Mouse (Mus musculus): ENCODE measurements around the gene Srpk3. TPM values are rescaled to one million over a fixed set of nuclear protein-coding genes. Genes with fewer than 3 reads are reported as not detected.

Srpk3 gene
- polyA plus RNA-seq, 1 experiment from 2014 or later, result 1.2 TPM

DNA sequence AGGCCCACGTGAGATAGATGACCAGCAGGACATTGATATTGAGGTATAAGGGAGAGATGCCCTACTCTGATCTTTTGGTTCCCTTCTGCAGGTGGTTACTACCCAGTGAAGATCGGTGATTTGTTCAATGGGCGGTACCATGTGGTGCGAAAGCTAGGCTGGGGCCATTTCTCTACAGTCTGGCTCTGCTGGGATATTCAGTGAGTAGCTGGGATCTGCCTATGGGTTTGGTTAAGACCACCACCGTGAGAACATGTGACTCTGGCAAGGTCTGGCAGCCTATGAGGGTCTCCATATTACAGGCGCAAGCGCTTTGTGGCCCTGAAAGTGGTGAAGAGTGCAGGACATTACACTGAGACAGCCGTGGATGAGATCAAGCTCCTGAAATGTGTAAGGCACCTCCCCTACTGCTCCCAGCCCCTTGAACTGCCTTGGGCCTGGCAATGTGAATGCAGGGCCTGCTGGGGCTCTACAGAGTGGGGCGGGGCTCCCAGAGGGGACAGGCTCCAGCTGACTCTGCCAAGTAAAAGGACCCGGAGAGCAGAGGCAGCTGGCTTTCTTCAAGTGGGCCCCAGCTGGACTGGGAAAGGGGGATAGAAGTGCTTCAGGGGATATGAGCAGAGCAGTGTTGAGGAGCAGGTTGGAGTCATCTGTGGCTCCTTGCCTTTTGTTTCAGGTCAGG, 738 bp downstream of the Srpk3 start:
- H3K27me3 ChIP-seq (replicated peaks), result peaks cover 14% of the 10 kb centered on the region; the same call in 1 of the 2 replicates
- H3K4me2 ChIP-seq, result no peak overlapping the region
- no peak overlapping the region for H3K9ac ChIP-seq
- WGBS (ENCODE audit: insufficient replicate concordance), result 63% methylated on average over 10 of the region's 10 CpGs
- H3K36me3 ChIP-seq, result peaks cover 34% of the 10 kb centered on the region
- no peak overlapping the region for H3K4me3 ChIP-seq
- H3K4me1 ChIP-seq, result no peaks in the 10 kb centered on the region
- no peaks in the 10 kb centered on the region for H3K9me3 ChIP-seq (replicated peaks)
- ATAC-seq, result peak; percentile 10; the same call in 1 of the 2 replicates
- H3K27ac ChIP-seq, result no peak overlapping the region

DNA sequence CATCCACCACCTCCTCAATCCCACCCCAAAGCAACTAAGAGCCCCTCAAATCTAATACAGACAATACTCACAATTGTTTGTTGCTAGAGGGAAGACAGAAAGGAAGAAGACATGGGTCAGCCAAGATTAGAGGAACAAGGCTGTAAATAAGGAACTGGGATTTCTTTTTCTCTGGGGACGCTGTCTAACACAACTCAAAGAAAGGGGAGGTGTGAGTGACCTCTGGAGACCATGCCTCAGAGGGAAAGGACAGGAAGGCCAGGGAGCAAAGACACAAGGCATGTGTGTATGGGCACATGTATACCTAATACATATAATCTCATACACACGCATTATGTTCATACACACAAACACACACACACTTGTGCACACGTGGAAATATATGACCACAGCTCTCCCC, 8.0 kb downstream of the Srpk3 start:
- Histone ChIP-seq H3K4me1 (peaks cover 19% of the 10 kb centered on the region), H3K9ac (no peak overlapping the region), H3K36me3 (peaks cover 53% of the 10 kb centered on the region), H3K4me3 (no peak overlapping the region), H3K27ac (no peak overlapping the region), H3K9me3 (replicated peaks) (no peaks in the 10 kb centered on the region), H3K27me3 (replicated peaks) (peaks cover 8% of the 10 kb centered on the region), H3K4me2 (no peak overlapping the region)
- ATAC-seq, result no peak
- 73% methylated on average over 3 of the region's 3 CpGs for WGBS (ENCODE audit: insufficient replicate concordance)

- H3K4me3 ChIP-seq, result peak overlapping the region; percentile 71
- peaks cover 41% of the 10 kb centered on the region for H3K36me3 ChIP-seq
- H3K4me2 ChIP-seq, result peak overlapping the region; percentile 75
- peak overlapping the region; percentile 93 for H3K27ac ChIP-seq
- H3K4me1 ChIP-seq, result peaks cover 31% of the 10 kb centered on the region
- peak overlapping the region; percentile 82 for H3K9ac ChIP-seq
- peaks cover 7% of the 10 kb centered on the region for H3K27me3 ChIP-seq (replicated peaks)
- no peak for ATAC-seq
- no peaks in the 10 kb centered on the region for H3K9me3 ChIP-seq (replicated peaks)
Observed at GRCm38 (mm10) chrX:73785666-73786065, 11.5 kb downstream of the Srpk3 start.

- Histone ChIP-seq H3K4me1 (peaks cover 31% of the 10 kb centered on the region), H3K27ac (peak within 1 kb of the TSS; percentile 93), H3K9ac (peak within 1 kb of the TSS; percentile 82), H3K36me3 (peaks cover 40% of the 10 kb centered on the region), H3K9me3 (replicated peaks) (no peaks in the 10 kb centered on the region), H3K4me2 (peak within 1 kb of the TSS; percentile 75), H3K27me3 (replicated peaks) (peaks cover 7% of the 10 kb centered on the region), H3K4me3 (peak within 1 kb of the TSS; percentile 71)
- WGBS (ENCODE audit: insufficient replicate concordance), result 9% methylated on average over 50 of the region's 52 CpGs
- ATAC-seq, result peak; percentile 93
Observed at GRCm38 (mm10) chrX:73786364-73787224, 12.4 kb downstream of the Srpk3 start, which contains the start of the genes Idh3g and Ssr4. Gene Idh3g (minus strand): TSS chrX:73786897. Gene Ssr4 (plus strand): TSS chrX:73787028.

DNA sequence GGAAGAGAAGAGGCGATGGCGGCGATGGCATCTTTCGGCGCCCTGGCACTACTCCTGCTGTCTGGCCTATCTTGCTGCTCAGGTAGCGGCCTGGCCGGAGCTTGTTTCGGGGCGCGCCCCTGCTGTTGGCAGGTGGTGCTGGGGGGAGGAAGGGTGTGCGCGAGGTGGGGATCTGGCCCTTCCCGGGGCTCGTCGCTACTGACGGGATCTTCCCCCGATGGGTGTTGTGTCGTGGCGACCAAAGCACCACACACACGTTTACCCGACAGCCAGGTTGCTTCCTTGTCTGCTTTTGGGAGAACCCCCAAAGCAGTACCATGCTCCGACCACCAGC, 13.0 kb downstream of the Srpk3 start:
- Histone ChIP-seq H3K4me2 (peak overlapping the region; percentile 75), H3K36me3 (peaks cover 37% of the 10 kb centered on the region), H3K27ac (peak overlapping the region; percentile 93), H3K27me3 (replicated peaks) (peaks cover 7% of the 10 kb centered on the region), H3K4me3 (peak overlapping the region; percentile 71), H3K9ac (peak overlapping the region; percentile 82), H3K4me1 (peaks cover 31% of the 10 kb centered on the region), H3K9me3 (replicated peaks) (no peaks in the 10 kb centered on the region)
- 4% methylated on average over 22 of the region's 22 CpGs for WGBS (ENCODE audit: insufficient replicate concordance)
- peak; percentile 46 for ATAC-seq

DNA sequence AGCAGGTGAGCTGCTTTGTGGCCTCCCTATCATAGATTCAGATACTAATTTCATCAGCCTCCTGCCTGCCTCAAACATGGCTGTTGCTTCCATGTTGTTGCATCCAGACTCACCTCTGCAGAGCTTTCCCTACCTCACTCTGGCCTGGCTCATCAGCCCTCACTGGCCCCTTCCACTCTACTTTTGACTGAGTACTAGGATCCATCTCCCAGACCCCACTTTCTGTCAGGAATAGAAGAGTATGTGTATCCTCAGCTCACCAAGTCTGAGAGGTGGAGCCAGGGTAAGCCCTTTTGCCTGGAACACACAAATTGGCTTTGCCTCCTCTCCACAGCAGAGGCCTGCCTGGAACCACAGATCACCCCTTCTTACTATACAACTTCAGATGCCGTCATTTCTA, 14.3 kb downstream of the Srpk3 start:
- Histone ChIP-seq H3K4me2 (peak overlapping the region; percentile 75), H3K9me3 (replicated peaks) (no peaks in the 10 kb centered on the region), H3K36me3 (peaks cover 34% of the 10 kb centered on the region), H3K4me1 (peaks cover 31% of the 10 kb centered on the region), H3K4me3 (peak overlapping the region; percentile 71), H3K27ac (no peak overlapping the region), H3K9ac (peak overlapping the region; percentile 82), H3K27me3 (replicated peaks) (peaks cover 10% of the 10 kb centered on the region)
- 77% methylated on average over 1 of the region's 1 CpGs for WGBS (ENCODE audit: insufficient replicate concordance)
- no peak for ATAC-seq

- H3K9me3 ChIP-seq (replicated peaks), result no peaks in the 10 kb centered on the region
- H3K9ac ChIP-seq, result no peak overlapping the region
- peaks cover 10% of the 10 kb centered on the region for H3K4me1 ChIP-seq
- peaks cover 34% of the 10 kb centered on the region for H3K36me3 ChIP-seq
- no peak overlapping the region for H3K4me2 ChIP-seq
- ATAC-seq, result no peak
- no peak overlapping the region for H3K4me3 ChIP-seq
- peaks cover 17% of the 10 kb centered on the region for H3K27me3 ChIP-seq (replicated peaks)
- H3K27ac ChIP-seq, result no peak overlapping the region
Observed at GRCm38 (mm10) chrX:73793039-73793438, 18.8 kb downstream of the Srpk3 start.

DNA sequence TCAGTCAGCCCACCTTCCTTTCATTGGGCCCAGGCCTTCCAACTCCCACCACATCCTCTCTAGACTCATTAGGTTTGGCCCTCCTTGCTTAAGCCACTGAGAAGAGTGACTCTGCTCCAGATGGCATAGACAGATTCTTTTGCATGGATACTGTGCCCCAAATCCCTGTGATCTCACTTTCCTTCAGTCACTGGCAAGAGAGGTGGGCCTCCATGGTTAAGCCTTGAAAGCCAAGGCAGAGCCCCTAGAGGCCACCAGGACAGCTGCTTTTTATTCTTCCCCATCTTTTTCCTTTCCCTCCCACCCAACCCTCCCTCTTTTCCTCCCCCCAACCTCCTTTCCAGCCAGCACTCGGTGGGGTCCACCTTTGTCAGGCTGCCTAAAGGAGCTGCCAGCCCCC, 19.3 kb downstream of the Srpk3 start:
- peaks cover 17% of the 10 kb centered on the region for H3K27me3 ChIP-seq (replicated peaks)
- no peaks in the 10 kb centered on the region for H3K9me3 ChIP-seq (replicated peaks)
- no peak overlapping the region for H3K4me2 ChIP-seq
- no peak overlapping the region for H3K27ac ChIP-seq
- peaks cover 33% of the 10 kb centered on the region for H3K36me3 ChIP-seq
- no peak overlapping the region for H3K9ac ChIP-seq
- no peak overlapping the region for H3K4me3 ChIP-seq
- no peak for ATAC-seq
- H3K4me1 ChIP-seq, result peaks cover 5% of the 10 kb centered on the region
- no CpG with 5 or more reads among the region's 1 CpGs for WGBS (ENCODE audit: insufficient replicate concordance)

DNA sequence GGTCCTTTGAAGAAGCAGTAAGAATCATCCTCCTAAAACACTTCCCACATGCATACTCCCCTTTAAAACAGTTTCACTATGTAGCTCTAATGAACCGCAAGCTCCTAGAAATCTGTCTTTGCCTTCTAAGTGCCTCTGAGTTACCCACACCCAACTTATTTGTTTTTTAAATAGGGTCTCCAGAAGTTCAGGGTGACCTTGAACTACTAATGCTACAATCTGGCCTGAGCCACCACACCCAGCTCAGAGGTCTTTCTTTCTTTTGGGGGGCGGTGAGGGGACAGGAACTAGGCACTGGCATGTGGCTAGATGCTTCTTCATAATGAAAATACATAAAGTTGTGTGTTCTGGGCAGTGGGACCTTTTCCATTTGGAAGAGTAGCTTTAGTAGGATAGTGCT, 23.3 kb downstream of the Srpk3 start:
- Histone ChIP-seq H3K9me3 (replicated peaks) (no peaks in the 10 kb centered on the region), H3K36me3 (no peaks in the 10 kb centered on the region), H3K9ac (no peak overlapping the region), H3K27ac (no peak overlapping the region), H3K27me3 (replicated peaks) (peaks cover 39% of the 10 kb centered on the region), H3K4me2 (no peak overlapping the region), H3K4me3 (no peak overlapping the region), H3K4me1 (no peaks in the 10 kb centered on the region)
- WGBS (ENCODE audit: insufficient replicate concordance), result 78% methylated on average over 2 of the region's 2 CpGs
- no peak for ATAC-seq

- Histone ChIP-seq H3K9ac (no peak overlapping the region), H3K27ac (no peak overlapping the region), H3K9me3 (replicated peaks) (no peaks in the 10 kb centered on the region), H3K4me1 (no peaks in the 10 kb centered on the region), H3K36me3 (no peaks in the 10 kb centered on the region), H3K4me3 (no peak overlapping the region), H3K4me2 (no peak overlapping the region), H3K27me3 (replicated peaks) (peaks cover 37% of the 10 kb centered on the region)
- peak; percentile 78 for ATAC-seq
- WGBS (ENCODE audit: insufficient replicate concordance), result 22% methylated on average over 8 of the region's 9 CpGs
Observed at GRCm38 (mm10) chrX:73798502-73798901, 24.3 kb downstream of the Srpk3 start.

DNA sequence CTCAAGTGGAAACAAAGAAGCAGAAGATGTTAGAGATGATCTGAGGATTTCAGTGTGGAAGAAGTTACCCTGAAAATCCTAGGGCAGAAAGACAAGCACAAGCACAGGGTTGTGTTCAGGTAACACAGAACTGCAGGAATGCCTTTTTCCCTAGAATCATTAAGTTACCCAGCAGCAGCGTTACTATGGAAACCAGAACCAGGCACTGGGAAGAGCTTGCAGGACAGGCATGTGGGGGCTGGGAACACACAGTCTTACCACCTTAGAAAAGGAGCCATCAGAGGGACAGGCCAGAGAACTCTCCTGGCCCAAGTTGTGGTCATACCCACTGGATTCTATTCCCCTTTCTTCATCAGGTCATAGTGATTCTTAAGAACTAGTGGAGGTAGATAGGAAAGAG, 31.6 kb downstream of the Srpk3 start:
- H3K27ac ChIP-seq, result no peak overlapping the region
- WGBS (ENCODE audit: insufficient replicate concordance), result 42% methylated on average over 1 of the region's 1 CpGs
- no peak overlapping the region for H3K4me3 ChIP-seq
- H3K36me3 ChIP-seq, result no peaks in the 10 kb centered on the region
- H3K27me3 ChIP-seq (replicated peaks), result peaks cover 4% of the 10 kb centered on the region
- H3K9me3 ChIP-seq (replicated peaks), result no peaks in the 10 kb centered on the region
- no peak overlapping the region for H3K4me2 ChIP-seq
- ATAC-seq, result no peak
- H3K4me1 ChIP-seq, result no peaks in the 10 kb centered on the region
- no peak overlapping the region for H3K9ac ChIP-seq

GRCm38 (mm10) chrX:73815072-73815471, 40.9 kb downstream of the Srpk3 start:
- Histone ChIP-seq H3K27me3 (replicated peaks) (peaks cover 36% of the 10 kb centered on the region; the same call in 1 of the 2 replicates), H3K4me1 (0 out of 2 replicates have a peak, but pooled peaks cover 6% of the 10 kb centered on the region), H3K36me3 (no peaks in the 10 kb centered on the region), H3K4me3 (no peak overlapping the region), H3K4me2 (peak overlapping the region; percentile 38), H3K9me3 (replicated peaks) (no peaks in the 10 kb centered on the region), H3K27ac (no peak overlapping the region), H3K9ac (no peak overlapping the region)
- WGBS (ENCODE audit: insufficient replicate concordance), result 15% methylated on average over 14 of the region's 14 CpGs
- no peak for ATAC-seq
